Mouse (Mus musculus) midbrain, embryonic 14.5 days (tissue): Measurements from ENCODE around the gene Tmbim7. TPM values are rescaled to one million over a fixed set of nuclear protein-coding genes. Genes with fewer than 3 reads are reported as not detected.

Source experiments
- ATAC-seq: fragments of 200-750 bp; cut with Nextera tagmentation; 2 replicates; pipeline ENCODE4 v1.8.0; 2017; ENCODE audit warnings: moderate number of reproducible peaks, moderate library complexity; ENCODE audit not compliant: low FRiP score, low TSS enrichment
- DNase-seq: peaks from one replicate; pipeline ENCODE4 v3.0.0-alpha.2; 2015
- H3K27ac ChIP-seq: fragments of 300-500 bp; sonication (generic); replicated peaks from 2 replicates; pipeline ENCODE4 v1.5.1; 2014; ENCODE audit warnings: mild to moderate bottlenecking, low read depth, low read length, moderate library complexity
- H3K27me3 ChIP-seq: fragments of 300-500 bp; sonication (generic); 2 replicates; pipeline ENCODE4 v1.6.1; 2014; ENCODE audit warnings: low read length, control low read depth, mixed read lengths; ENCODE audit not compliant: control insufficient read depth, insufficient read depth
- H3K36me3 ChIP-seq: fragments of 300-500 bp; sonication (generic); 2 replicates; pipeline ENCODE4 v1.6.1; 2014; ENCODE audit warnings: low read length, control low read depth; ENCODE audit not compliant: control insufficient read depth, insufficient read depth
- H3K4me1 ChIP-seq: fragments of 300-500 bp; sonication (generic); 2 replicates; pipeline ENCODE4 v1.6.1; 2014; ENCODE audit warnings: mild to moderate bottlenecking, antibody characterized with exemption, low read length, control low read depth; ENCODE audit not compliant: control insufficient read depth, insufficient read depth
- H3K4me2 ChIP-seq: fragments of 300-500 bp; sonication (generic); 2 replicates; pipeline ENCODE4 v1.6.1; 2014; ENCODE audit warnings: mild to moderate bottlenecking, low read length, moderate library complexity
- H3K4me3 ChIP-seq: fragments of 300-500 bp; sonication (generic); replicated peaks from 2 replicates; pipeline ENCODE4 v1.5.1; 2014; ENCODE audit warnings: low read depth, low read length
- H3K9ac ChIP-seq: fragments of 300-500 bp; sonication (generic); replicated peaks from 2 replicates; pipeline ENCODE4 v1.6.1; 2014; ENCODE audit warnings: mild to moderate bottlenecking, low read length, moderate library complexity
- H3K9me3 ChIP-seq: fragments of 300-500 bp; sonication (generic); 2 replicates; pipeline ENCODE4 v1.6.1; 2016; ENCODE audit warnings: low read length, control low read depth, mixed read lengths; ENCODE audit not compliant: control insufficient read depth
- WGBS: fragments of 180-500 bp; shearing (Covaris S2); extraction: QIAGEN DNeasy Blood & Tissue Kit; methylation state at CpG from one replicate; pipeline ENCODE4 v1.1.7; 2014; 5-methylcytosine and 5-hydroxymethylcytosine counted together
- microRNA-seq: library from miRNA; unstranded; fragments of <30 nt; microRNA quantifications from one replicate; pipeline ENCODE4, GENCODE M21; 2016
- polyA plus RNA-seq: library from polyadenylated mRNA; unstranded; fragments of >200 nt; fragmentation: Nextera tagmentation; extraction: Ambion mirVana; gene quantifications from 2 replicates; pipeline ENCODE4 v1.2.1, GENCODE M21; 2014

Gene Tmbim7
- polyA plus RNA-seq, 1 experiment from 2014 or later, result not detected

DNA sequence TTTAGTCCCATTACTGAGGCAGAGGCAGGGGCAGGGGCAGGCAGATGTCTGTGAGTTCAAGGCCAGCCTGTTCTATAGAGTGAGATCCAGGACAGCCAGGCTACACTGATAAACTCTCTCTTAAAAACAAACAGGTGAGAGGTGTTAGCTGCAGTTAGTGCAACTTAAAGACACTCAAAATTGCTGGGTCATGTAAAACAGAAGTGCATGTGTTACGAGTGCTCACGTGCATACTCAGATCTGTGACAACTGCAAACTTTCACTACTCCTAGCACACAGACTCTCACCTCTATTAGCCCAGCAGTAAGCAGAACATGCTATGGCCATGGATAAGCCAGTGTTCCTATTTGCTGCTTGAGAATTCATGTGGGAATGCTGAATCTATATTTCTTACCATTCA, 72.4 kb downstream of the Tmbim7 start:
- Histone ChIP-seq H3K36me3 (peaks cover 58% of the 10 kb centered on the region), H3K9me3 (no peaks in the 10 kb centered on the region), H3K27me3 (no peaks in the 10 kb centered on the region), H3K4me1 (no peaks in the 10 kb centered on the region), H3K4me2 (no peak overlapping the region), H3K4me3 (no peak overlapping the region), H3K9ac (no peak overlapping the region), H3K27ac (no peak overlapping the region)
- WGBS, result 95% methylated on average over 2 of the region's 2 CpGs
- DNase-seq (no peak), ATAC-seq (no peak)

- Histone ChIP-seq H3K36me3 (peaks cover 44% of the 10 kb centered on the region), H3K27ac (no peak overlapping the region), H3K4me2 (no peak overlapping the region), H3K9ac (no peak overlapping the region), H3K9me3 (no peaks in the 10 kb centered on the region), H3K4me1 (no peaks in the 10 kb centered on the region), H3K27me3 (no peaks in the 10 kb centered on the region), H3K4me3 (no peak overlapping the region)
- WGBS, result 89% methylated on average over 1 of the region's 1 CpGs
- ATAC-seq (no peak), DNase-seq (no peak)
Observed at GRCm38 (mm10) chr5:3725491-3725890, 74.5 kb downstream of the Tmbim7 start.

DNA sequence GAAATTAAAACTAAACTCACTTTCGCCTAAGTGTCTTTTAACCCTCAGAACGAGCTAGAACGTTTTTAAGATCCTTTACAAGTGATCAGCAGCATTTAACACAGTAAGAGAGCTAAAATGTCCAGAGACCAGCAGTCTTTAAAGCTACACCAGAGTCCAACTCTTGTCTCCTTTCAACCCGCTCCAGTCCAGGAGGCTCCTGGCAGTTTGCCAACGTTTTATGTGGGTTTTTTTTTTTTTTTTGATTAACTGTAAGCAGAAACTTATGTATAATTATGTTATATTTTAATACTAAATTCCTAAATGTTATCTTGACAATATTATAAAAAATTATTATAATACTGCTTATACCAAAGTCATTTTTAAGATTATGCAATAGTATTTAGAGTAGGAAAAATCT, 77.8 kb downstream of the Tmbim7 start:
- Histone ChIP-seq H3K36me3 (peaks cover 28% of the 10 kb centered on the region), H3K27ac (no peak overlapping the region), H3K4me1 (no peaks in the 10 kb centered on the region), H3K4me3 (no peak overlapping the region), H3K27me3 (no peaks in the 10 kb centered on the region), H3K4me2 (no peak overlapping the region), H3K9me3 (no peaks in the 10 kb centered on the region), H3K9ac (no peak overlapping the region)
- ATAC-seq (no peak), DNase-seq (peak; percentile 34)
- WGBS, result 87% methylated on average over 5 of the region's 5 CpGs

Small RNAs within 50 kb of the gene (microRNA-seq; reads per million reads assigned to microRNA genes)
- gene Gm22926 (not detected), gene Gm26238 (not detected)

Other genes with a start within 250 kb of the Tmbim7 start
- gene Fam133b, start 107.3 kb upstream of the Tmbim7 start, polyA plus RNA-seq, result 25.7 and 29.0 TPM in 2 replicates
- 3.6 and 4.1 TPM in 2 replicates for gene 1700109H08Rik, start 79.6 kb upstream of the Tmbim7 start, polyA plus RNA-seq
- gene Pex1, start 55.1 kb upstream of the Tmbim7 start, polyA plus RNA-seq, result 21.8 and 24.4 TPM in 2 replicates
- gene Rbm48, start 54.6 kb upstream of the Tmbim7 start, polyA plus RNA-seq, result 15.7 and 18.5 TPM in 2 replicates
- gene Gatad1, start 6.0 kb downstream of the Tmbim7 start, polyA plus RNA-seq, result 66.9 and 72.5 TPM in 2 replicates
- gene Ankib1, start 151.7 kb downstream of the Tmbim7 start, polyA plus RNA-seq, result 19.5 and 25.6 TPM in 2 replicates
- 56.9 and 68.8 TPM in 2 replicates for gene Krit1, start 152.0 kb downstream of the Tmbim7 start, polyA plus RNA-seq
- 0.12 and 0.18 TPM in 2 replicates for gene Lrrd1, start 194.0 kb downstream of the Tmbim7 start, polyA plus RNA-seq
- gene Mterf1a, start 242.8 kb downstream of the Tmbim7 start, polyA plus RNA-seq, result 6.8 and 7.0 TPM in 2 replicates